Mouse (Mus musculus) embryo, embryonic 9.5 days (tissue): Measurements from ENCODE around the gene Rab3c.

Experiments
- DNase-seq: peaks from one replicate; pipeline ENCODE4 v3.0.0-alpha.2; 2017; ENCODE audit errors: extremely low spot score

Rab3c gene

DNA sequence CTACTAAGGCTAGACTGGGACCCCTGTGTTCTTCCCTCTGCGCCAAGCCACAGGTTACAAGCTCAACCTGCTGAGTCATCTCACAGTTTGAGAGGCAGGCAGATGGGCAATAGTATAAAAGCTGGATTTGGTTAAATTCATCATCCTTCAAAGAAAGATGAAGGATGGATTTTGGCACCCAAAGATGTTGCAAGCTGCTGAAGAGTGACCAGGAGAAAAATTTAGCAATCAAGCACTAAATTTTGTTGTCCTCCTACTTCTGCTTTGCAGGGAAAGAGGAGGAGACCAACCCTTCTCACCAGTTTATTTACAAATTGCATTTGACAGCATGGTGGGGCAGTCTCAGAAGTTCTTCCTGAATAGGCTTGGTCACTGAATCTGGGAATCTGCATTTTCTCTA is 90.8 kb downstream of the Rab3c start:
- DNase-seq = no peak

- no peak for DNase-seq
These were observed 95.7 kb downstream of the Rab3c start for GRCm38 (mm10) chr13:110184963-110185685.

DNA sequence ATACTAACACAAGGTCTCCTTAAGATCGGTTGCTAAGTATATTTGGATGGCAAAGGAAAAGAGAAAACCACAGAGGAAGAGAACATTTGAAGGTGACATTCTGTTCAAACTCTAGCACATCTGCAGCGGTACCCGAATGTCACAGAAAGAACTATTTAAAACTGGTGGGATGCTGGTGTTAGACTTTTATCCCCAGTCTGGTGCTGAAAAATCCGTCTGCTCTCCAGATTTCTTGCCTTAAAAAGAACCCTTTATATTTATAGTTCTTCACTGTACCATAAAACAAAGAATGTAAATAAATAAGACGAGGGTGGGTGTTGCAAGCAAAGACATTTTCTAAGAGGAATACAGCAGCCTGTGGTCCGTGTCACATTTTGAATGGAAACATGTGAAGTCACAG is 105.1 kb downstream of the Rab3c start:
- DNase-seq = no peak

DNA sequence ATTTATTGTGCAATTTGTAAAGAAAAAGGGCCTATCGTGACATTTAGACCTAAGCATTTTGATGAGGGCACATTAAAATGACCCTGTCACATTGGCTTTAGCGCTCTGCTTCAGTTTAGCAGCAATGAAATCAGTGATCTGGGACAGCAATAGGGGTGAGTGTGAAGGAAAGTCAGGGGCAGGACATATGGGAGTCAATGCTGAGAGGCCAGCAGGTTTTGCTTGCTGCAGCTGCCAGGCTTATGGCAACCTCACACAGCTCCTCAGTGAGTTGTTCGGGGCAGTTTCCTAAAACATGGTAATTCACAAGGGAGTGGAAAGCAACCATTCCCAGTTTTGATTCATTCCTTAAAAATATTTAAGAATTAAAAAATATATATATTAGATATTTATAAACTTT is 111.1 kb downstream of the Rab3c start:
- no peak for DNase-seq

DNA sequence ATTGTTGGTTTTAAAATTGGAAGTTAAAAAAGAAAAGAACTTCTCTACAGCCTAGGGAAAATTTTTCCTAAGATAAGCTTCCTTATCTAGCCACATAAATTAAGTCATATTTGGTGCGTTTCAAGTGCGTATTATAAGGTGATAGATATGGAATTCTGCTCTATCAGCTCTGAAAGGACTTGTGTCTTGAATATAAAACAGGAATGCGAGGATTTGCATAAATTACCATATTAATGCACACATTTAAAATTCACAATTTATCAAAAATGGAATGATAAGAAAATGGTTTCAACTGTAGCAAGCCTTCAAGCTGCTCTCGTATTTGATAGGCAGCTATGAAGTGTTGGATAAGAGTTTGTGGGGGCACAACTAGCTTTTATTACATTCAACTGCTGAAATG is 111.6 kb downstream of the Rab3c start:
- DNase-seq = no peak

DNA sequence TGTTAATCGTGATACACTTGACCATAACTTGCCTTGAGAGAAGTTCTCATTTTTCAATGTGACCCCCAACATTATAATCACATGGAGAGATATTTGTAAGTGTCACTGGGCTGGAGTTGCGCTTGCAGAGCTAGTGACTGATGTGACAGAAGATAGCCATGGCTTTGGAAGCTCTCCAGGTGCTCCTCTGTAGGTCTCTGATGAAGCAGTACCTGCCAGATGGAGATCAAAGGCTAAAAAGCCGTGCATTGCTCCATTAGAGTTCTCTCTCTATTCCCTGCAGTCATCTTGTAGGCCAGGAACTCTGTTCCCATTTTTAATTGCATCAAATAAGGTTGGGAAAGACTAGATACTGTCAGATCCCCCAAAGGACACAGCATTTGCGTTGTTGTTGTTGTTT is 112.2 kb downstream of the Rab3c start:
- no peak for DNase-seq

DNA sequence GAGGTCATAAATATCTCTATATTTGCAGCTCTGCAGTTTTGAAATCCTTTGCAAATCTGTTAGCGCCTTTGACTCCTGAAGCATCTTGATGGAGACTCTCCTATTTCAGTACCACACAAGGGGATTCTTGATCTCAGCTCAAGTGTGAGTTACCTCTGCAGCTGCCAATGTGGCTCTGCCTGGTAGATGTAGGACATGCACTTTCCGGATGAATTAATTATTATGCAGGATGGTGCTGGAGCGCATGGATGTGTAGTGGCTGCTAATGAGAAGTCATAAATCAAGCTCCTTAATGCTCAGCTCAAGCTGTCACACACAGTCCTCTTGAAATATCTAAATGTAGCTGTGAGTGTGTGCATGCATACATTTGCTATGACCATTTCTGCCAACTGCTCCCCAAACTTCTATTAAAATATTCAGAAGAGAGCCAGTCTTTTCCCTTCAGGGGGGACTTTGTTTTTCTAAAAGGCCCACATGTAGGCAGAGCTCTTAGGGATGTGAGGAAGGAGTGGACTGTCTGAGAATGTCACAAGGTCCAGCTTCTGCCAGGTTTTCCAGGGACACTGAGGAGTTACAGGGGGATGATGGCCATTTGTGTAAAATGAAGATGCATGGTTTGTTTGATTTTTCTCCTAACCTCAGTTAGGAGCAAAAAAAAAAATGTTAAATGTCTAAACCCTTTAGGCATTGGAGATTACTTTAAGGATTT is 114.0 kb downstream of the Rab3c start:
- DNase-seq = no peak

DNA sequence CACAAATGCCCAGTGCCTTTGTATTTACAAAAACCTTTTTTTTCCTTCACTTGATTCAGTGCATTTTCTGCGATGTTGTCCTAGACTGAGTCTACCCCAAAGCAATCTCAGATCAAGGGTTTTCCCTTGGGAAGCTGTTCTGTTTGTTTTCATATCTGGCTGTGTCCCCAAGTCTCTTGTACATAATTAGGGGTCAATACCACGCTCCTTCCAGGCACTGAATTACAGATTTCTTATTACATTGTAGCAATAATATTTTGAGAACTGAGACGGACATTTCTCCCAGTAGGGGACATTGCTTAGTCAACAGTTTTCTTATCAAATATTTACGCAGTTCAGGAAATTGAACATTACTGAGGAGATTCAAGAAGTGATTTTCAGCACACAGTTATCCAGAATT is 120.8 kb downstream of the Rab3c start:
- DNase-seq = no peak

- no peak for DNase-seq
These were observed 121.9 kb downstream of the Rab3c start for GRCm38 (mm10) chr13:110158588-110159519.

DNA sequence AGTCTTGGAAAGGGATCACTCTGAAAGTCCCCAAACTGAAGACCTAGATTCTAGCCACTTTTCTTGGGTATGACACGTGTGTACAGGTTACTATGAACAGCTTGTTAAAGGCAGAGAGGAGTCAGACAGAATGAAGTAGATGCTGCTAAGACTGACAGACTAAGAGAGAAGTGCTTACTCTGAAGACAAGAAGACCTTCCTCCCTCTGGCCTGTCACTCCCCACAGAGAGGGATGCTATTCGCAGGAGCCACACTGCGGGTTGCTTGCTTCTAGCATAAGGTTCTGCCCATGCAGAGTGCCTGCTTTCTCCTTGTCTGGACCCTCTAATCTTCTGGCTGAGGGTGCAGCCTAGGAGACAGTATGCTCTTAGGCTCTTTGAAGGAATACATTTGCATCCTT is 135.3 kb downstream of the Rab3c start:
- no peak for DNase-seq

GRCm38 (mm10) chr13:110145019-110145418 is 135.8 kb downstream of the Rab3c start:
- DNase-seq = no peak

- DNase-seq = no peak
These were observed 141.5 kb downstream of the Rab3c start for GRCm38 (mm10) chr13:110139339-110139738.

DNA sequence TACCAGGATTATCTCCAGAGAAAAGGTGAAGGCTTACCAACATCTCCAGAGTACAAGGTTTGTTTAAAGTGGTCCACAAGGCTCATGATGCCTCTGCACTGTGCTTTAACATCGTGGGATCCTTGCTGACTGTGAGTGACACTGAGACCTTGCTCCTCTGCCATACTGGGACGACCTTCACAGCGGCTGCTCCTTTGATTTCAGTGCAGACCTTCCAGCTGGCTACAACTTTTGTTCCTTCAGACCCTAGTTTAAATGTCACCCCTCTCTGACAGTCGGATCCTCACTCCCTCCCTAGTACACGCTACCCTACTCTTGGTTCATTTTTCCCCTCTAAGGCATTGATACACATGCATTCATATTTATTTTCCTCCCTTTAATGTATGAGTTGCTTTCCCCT is 142.2 kb downstream of the Rab3c start:
- no peak for DNase-seq

- no peak for DNase-seq
These were observed 153.1 kb downstream of the Rab3c start for GRCm38 (mm10) chr13:110127613-110128258.

DNA sequence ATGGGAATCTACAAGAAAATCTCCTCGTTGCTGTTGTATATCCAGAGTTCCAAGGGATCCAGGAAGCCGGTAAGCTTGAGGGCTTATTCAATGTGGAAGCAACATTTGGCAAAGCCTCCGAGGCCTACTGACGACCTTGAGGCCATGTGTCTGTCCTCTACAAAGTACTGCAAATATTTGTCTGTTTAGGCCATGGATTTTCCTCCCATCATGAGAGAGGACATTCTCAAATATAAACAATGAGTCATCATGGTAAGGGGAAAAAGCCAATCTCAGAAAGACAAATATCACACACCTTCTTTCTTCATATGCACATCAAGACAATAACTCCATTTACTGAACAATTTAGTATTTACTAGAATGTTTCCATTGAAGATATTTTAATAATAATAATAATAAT is 158.0 kb downstream of the Rab3c start:
- no peak for DNase-seq

DNA sequence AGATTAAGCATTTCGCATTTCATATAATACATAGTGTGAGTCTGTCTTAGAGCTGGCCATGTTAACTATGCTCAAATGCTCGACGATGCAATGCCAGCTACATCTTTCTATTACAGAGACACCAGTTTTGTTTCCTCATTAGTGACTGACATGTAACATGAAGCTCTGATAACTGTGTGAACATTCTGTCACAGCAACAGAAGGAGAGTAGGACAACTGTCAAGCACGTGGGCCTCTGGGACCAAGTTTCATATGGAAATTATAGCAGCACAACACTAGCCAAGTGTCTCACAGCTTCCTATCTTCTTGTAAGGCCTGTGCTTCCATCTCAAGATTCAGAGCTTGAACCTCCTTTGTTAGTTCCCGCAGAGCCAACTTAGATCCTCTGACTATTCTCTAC is 163.9 kb downstream of the Rab3c start:
- no peak for DNase-seq

DNA sequence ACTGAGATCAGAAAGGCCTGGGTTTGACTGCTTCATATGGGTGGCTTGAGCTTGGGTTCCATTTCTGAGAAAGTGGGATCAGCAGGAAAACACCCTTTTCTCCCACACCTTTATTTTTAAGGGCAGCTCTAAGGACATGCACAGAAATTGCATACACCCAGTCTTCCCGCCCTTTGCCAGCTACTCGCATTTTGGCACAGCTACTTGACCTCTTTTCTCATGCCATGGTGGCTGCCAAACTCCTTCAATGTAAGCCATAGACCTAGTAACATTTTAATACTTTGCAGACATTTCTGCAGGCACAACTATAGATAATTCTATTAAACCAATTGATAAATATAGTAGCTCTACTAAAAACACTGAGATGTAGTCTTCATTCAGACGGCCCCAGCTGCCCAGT is 164.5 kb downstream of the Rab3c start:
- DNase-seq = no peak

GRCm38 (mm10) chr13:110114870-110115645 is 165.7 kb downstream of the Rab3c start:
- DNase-seq = no peak

DNA sequence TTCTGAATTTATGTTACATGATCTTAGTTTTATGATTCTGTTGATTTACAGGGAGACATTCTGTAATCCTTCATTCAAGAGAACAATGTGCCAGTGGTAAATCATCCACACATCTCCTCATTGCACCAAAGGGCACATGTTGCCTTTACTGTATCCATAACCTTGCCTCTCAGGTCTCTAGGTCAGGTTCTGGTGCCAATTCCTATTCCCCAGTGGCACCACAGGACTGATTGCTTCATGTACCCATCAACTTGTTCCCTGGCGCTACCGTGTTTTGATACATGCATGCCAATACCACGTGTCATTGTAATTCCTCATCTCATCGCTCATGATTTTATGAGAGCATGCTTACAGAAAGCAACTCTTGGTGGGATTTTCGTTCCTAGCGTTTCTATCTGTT is 167.1 kb downstream of the Rab3c start:
- no peak for DNase-seq

DNA sequence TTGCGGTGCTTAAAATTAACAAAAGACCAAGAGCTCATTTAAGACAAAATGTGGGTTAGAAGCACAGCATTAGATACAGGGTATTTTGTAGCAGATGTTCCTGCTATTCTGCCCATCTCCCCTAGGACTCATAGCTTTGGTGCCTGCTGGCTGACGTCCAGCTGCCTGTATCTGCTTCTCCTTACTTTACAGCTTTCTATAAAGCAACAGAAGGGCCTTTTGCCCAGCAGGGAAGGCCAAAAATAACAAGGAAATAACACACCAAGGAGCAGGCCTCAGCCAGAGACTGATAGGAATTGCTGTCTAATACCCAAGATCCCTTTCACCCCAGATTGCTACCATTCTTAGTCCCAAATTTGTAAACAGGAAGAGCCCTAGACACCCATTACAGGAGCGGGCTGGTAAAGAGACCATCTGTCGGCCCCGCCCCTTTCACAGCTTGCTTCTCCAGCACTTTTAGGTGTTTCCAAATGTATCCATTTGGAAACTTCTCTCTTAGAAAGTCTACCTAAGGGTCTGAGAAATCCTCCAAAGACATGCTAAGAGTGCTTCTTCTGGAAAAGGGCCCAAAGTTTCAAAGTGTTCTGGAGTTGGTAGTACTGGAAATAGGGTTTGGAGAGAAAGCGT is 183.3 kb downstream of the Rab3c start:
- no peak for DNase-seq

DNA sequence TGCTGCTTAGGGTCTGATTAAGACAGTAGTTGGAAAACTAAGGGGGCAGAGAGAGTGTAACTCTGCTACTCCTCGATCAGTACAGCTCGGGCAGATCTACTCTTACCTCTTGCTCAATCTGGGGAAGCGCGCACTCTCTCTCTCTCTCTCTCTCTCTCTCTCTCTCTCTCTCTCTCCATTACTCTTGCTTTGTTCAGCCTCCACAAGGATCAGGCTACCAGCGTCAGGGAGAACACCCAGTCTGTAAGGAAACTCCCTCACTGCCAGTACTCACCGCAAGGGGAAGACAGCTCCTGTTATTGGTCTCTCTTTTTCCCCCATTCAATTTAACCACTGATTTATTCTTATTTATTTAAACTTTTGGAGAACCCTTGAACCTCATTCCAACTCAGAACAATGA is 185.8 kb downstream of the Rab3c start:
- no peak for DNase-seq
